Comparison of ENCODE assay signal across 26 mouse cellular contexts in the genomic region with DNA sequence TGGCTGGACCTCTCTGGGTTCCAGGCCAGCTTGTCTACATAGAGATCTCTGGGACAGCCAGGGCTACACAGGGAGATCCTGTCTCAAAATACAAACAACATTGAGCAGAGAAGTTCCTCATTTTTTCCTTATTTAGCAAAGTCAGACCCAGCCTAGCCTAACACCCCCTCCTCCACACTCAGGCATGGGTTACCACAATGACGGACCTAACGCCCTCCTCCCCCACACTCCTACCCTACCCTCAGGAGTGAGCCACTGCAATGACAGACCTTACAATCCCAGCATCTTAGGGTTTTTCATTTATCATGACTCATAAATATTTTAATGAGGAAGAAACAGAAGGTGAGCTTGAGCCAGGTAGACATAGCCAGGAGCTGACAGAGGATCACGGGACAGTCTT.
DNase-seq lines count a peak whose midpoint lies in the region; ATAC-seq and TF ChIP-seq lines count a peak whose summit lies in the region.
"Had no signal": no experiment of that assay in that cellular context is flagged by ENCODE, and none has a peak within 500 bp of the region (broad histone marks: within the 10 kb centered on the region; RNA-seq: fewer than 3 reads in every experiment).

No protein-coding gene starts in this region.

- no peak overlapping the region for H3K4me3 ChIP-seq in kidney, postnatal 0 days (replicated peaks; ENCODE audit: low read depth, low read length)
- no peak overlapping the region for H3K4me3 ChIP-seq in brown adipose tissue, adult 24 weeks (ENCODE audit: insufficient read depth, low read depth, low read length)
- H3K4me3 ChIP-seq: embryonic facial prominence, embryonic 13.5 days; forebrain, embryonic 12.5 days; heart, adult 2 months; heart, embryonic 15.5 days; hindbrain, embryonic 10.5 days had no signal

- 0 out of 2 replicates have a peak overlapping the region, but pooled peaks have one; percentile 16 for H3K27ac ChIP-seq in kidney, postnatal 0 days
- H3K27ac ChIP-seq in brown adipose tissue, adult 24 weeks (replicated peaks; ENCODE audit: low read depth, low read length) = 0 out of 2 replicates have a peak overlapping the region, but pooled peaks have one; percentile 1
- H3K27ac ChIP-seq: embryonic facial prominence, embryonic 13.5 days; forebrain, embryonic 12.5 days; heart, adult 2 months; heart, embryonic 15.5 days; hindbrain, embryonic 10.5 days; hindbrain, embryonic 14.5 days had no signal

- H3K4me1 ChIP-seq in kidney, postnatal 0 days (replicated peaks; ENCODE audit: insufficient read depth, low read length) = no peaks in the 10 kb centered on the region
- peaks cover 13% of the 10 kb centered on the region for H3K4me1 ChIP-seq in brown adipose tissue, adult 24 weeks (ENCODE audit: control insufficient read depth, insufficient read depth, insufficient read length, low read length)
- H3K4me1 ChIP-seq: forebrain, embryonic 12.5 days; hindbrain, embryonic 10.5 days had no signal

- ATAC-seq in kidney, postnatal 0 days (replicated peaks; ENCODE audit: low FRiP score, low read depth) = 0 out of 2 replicates have a peak, but pooled peaks have one; percentile 25
- peak; percentile 83 to 89; a peak in 3 of 4 replicates for ATAC-seq in hematopoietic stem cell, adult 5-6 weeks (replicated peaks in 1 of 2; ENCODE audit: insufficient read depth in 1 of 2, low FRiP score in 2 of 2, low TSS enrichment in 1 of 2, low read depth in 1 of 2, poor library complexity in 2 of 2, severe bottlenecking in 2 of 2)
- ATAC-seq: CD4-positive, CD25-positive, alpha-beta regulatory T cell, adult 4 months; forebrain, embryonic 16.5 days had no signal

- H3K36me3 ChIP-seq in kidney, postnatal 0 days (ENCODE audit: insufficient read depth, low read length) = no peaks in the 10 kb centered on the region
- H3K36me3 ChIP-seq: forebrain, embryonic 12.5 days; G1E; heart, embryonic 15.5 days had no signal

- TF ChIP-seq CTCF in kidney, postnatal 0 days (IDR thresholded peaks at IDR 0.05; ENCODE audit: low read depth) = no peak

- peak; percentile 37 for DNase-seq in heart, adult 11 months
- no peak for DNase-seq in heart, adult 18-20 months
- no peak for DNase-seq in kidney, postnatal 0 days (ENCODE audit: low spot score)
- DNase-seq in kidney, postnatal 14 days = no peak
- DNase-seq in frontal cortex, postnatal 36 days (ENCODE audit: low spot score in 2 of 2) = no peak
- no peak for DNase-seq in neural tube, embryonic 10.5 days (ENCODE audit: extremely low spot score, low spot score)
- DNase-seq: adrenal gland, adult 8-10 months; adrenal gland, postnatal 36 days; B cell, adult 2 months; cerebellum, adult 11-12 months; cerebellum, adult 9-10 months; cerebellum, postnatal 25 days; gastrocnemius, postnatal 25 days; heart, adult 2 months; heart, postnatal 14 days had no signal

- H3K4me2 ChIP-seq in kidney, postnatal 0 days (ENCODE audit: low read length) = no peak overlapping the region
- H3K4me2 ChIP-seq: embryonic facial prominence, embryonic 13.5 days; forebrain, embryonic 12.5 days; heart, embryonic 11.5 days; heart, embryonic 15.5 days; hindbrain, embryonic 14.5 days had no signal

- no peaks in the 10 kb centered on the region for H3K9me3 ChIP-seq in kidney, postnatal 0 days (replicated peaks; ENCODE audit: low read length)
- H3K9me3 ChIP-seq: embryonic facial prominence, embryonic 13.5 days; forebrain, embryonic 12.5 days; heart, embryonic 15.5 days; hindbrain, embryonic 10.5 days had no signal

- no peaks in the 10 kb centered on the region for H3K27me3 ChIP-seq in kidney, postnatal 0 days (ENCODE audit: insufficient read depth, low read length)
- H3K27me3 ChIP-seq: embryonic facial prominence, embryonic 13.5 days; forebrain, embryonic 12.5 days; heart, embryonic 15.5 days had no signal

- 50% methylated on average over 3 of the region's 3 CpGs for WGBS in kidney, postnatal 0 days

- no peak overlapping the region for H3K9ac ChIP-seq in kidney, postnatal 0 days (ENCODE audit: low read depth, low read length)
- H3K9ac ChIP-seq: embryonic facial prominence, embryonic 13.5 days; forebrain, embryonic 12.5 days; heart, embryonic 15.5 days; hindbrain, embryonic 14.5 days had no signal
